Mouse (Mus musculus): Measurements from ENCODE around the gene Btbd11. TPM values are rescaled to one million over a fixed set of nuclear protein-coding genes. Genes with fewer than 3 reads are reported as not detected.

Btbd11 gene
- polyA plus RNA-seq, 1 experiment from 2014 or later: 2.8 TPM

DNA sequence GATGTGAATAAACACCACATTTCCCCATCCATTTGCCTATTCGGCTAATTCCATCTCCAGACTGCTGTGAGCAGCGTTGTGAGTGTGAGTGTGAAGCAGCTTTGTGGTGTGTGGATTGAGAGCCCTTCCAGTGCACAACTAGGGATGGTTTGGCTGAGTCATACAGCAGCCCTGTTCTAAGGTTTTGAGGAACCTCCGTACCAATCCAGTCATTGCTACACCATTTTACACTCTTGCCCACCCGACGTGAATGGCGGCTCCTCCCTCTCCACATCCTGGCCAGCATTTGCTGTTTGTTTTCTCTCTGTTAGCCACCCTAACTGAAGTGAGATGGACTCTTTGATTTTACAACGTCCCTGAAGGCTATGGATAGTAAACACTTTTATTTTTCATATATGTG is 186.0 kb downstream of the Btbd11 start:
- H3K4me2 ChIP-seq (ENCODE audit: low read depth, low read length): no peak overlapping the region
- H3K4me3 ChIP-seq (replicated peaks; ENCODE audit: low read length): no peak overlapping the region
- no peaks in the 10 kb centered on the region for H3K27me3 ChIP-seq (ENCODE audit: control insufficient read depth, insufficient read depth, low read length)
- no peaks in the 10 kb centered on the region for H3K4me1 ChIP-seq (ENCODE audit: control insufficient read depth, insufficient read depth, low read length)
- no peak for ATAC-seq (ENCODE audit: insufficient read depth, low FRiP score)
- 84% methylated on average over 7 of the region's 7 CpGs for WGBS
- H3K9me3 ChIP-seq (replicated peaks; ENCODE audit: control insufficient read depth, low read length): no peaks in the 10 kb centered on the region
- no peak overlapping the region for H3K27ac ChIP-seq (ENCODE audit: low read length)
- no peaks in the 10 kb centered on the region for H3K36me3 ChIP-seq (ENCODE audit: control insufficient read depth, insufficient read depth, low read length)
- H3K9ac ChIP-seq (ENCODE audit: low read length): no peak overlapping the region

DNA sequence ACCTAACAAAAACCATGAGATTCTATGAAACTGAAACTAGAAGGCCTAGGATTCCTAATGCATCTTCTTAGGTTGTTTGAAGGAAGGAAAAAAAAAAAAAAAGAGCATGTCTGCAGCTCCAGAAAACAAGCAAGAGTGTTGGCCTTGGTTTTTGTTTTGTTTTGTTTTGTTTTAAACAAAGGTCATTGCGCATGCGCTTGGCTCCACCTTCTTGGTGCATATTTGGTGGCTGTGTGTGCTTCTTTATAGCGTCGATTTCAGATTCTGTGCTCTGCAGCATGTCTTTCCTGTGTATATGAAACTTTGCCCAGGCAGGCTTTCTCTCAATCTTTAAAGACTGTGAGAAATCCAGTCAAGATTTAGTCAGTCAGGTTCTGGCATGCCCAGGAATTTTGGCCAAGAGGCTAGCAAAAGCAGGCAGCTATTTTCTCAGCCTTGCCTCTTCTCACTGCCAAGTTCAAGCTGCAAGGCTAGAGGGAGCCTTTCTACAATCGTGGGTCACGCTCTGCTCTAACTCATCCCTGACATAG is 191.3 kb downstream of the Btbd11 start:
- Histone ChIP-seq H3K9ac (ENCODE audit: low read length) (no peak overlapping the region), H3K4me2 (ENCODE audit: low read depth, low read length) (no peak overlapping the region), H3K4me1 (ENCODE audit: control insufficient read depth, insufficient read depth, low read length) (no peaks in the 10 kb centered on the region), H3K9me3 (replicated peaks; ENCODE audit: control insufficient read depth, low read length) (no peaks in the 10 kb centered on the region), H3K36me3 (ENCODE audit: control insufficient read depth, insufficient read depth, low read length) (no peaks in the 10 kb centered on the region), H3K27ac (ENCODE audit: low read length) (no peak overlapping the region), H3K4me3 (replicated peaks; ENCODE audit: low read length) (no peak overlapping the region), H3K27me3 (ENCODE audit: control insufficient read depth, insufficient read depth, low read length) (no peaks in the 10 kb centered on the region)
- ATAC-seq (ENCODE audit: insufficient read depth, low FRiP score): no peak
- WGBS: 83% methylated on average over 6 of the region's 6 CpGs

DNA sequence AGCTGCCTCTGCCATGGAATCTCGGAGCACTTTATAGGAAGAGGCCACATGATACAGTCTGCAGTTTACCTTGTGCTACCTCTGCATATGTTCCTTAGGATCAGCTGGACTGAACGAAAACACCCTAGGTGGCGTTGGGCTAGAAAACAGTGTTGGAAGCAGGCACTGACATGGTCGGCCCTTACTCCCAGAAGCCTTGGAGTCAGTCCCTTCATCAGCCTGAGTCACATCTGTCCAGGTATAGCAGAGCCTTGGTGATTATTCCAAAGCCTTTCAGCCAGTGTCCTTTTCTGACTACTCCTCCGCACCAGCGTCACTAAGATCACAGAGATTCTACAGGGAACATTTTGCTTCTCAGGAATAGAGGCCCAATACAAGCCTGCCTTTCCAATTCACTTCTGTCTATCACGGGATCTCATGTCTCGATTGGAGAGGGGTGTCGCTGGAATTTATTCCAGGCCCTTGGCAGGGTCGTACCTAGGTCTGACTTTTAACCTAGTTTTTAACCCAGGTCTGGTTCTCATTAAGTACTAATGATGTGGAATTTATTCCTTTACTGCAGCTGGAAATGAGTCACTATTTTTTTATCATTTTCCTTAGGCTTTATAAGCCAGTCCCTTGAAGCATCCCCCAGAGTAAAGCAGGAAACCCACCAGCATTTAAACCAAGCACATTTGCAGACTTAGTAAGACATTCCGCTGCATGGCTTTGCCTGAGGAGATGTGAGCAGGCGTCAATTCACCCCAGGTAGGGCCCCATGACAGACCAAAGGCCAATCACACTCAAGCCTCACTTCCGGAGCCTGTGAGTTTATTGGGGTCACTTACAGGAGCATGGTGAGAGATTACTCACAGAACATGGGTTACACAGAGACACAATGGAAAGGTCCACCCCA is 192.2 kb downstream of the Btbd11 start:
- ATAC-seq (ENCODE audit: insufficient read depth, low FRiP score): no peak

GRCm38 (mm10) chr10:85587758-85588157 is 201.1 kb downstream of the Btbd11 start:
- Histone ChIP-seq H3K9ac (ENCODE audit: low read length) (no peak overlapping the region), H3K27me3 (ENCODE audit: control insufficient read depth, insufficient read depth, low read length) (no peaks in the 10 kb centered on the region), H3K4me2 (ENCODE audit: low read depth, low read length) (no peak overlapping the region), H3K4me3 (replicated peaks; ENCODE audit: low read length) (no peak overlapping the region), H3K27ac (ENCODE audit: low read length) (no peak overlapping the region), H3K4me1 (ENCODE audit: control insufficient read depth, insufficient read depth, low read length) (no peaks in the 10 kb centered on the region), H3K36me3 (ENCODE audit: control insufficient read depth, insufficient read depth, low read length) (no peaks in the 10 kb centered on the region), H3K9me3 (replicated peaks; ENCODE audit: control insufficient read depth, low read length) (no peaks in the 10 kb centered on the region)
- WGBS: 86% methylated on average over 3 of the region's 3 CpGs
- no peak for ATAC-seq (ENCODE audit: insufficient read depth, low FRiP score)

More for the DNA sequence above, 192.2 kb downstream of the Btbd11 start:
- Histone ChIP-seq H3K4me1 (ENCODE audit: control insufficient read depth, insufficient read depth, low read length) (no peaks in the 10 kb centered on the region), H3K27me3 (ENCODE audit: control insufficient read depth, insufficient read depth, low read length) (no peaks in the 10 kb centered on the region), H3K4me3 (replicated peaks; ENCODE audit: low read length) (no peak overlapping the region), H3K36me3 (ENCODE audit: control insufficient read depth, insufficient read depth, low read length) (no peaks in the 10 kb centered on the region), H3K4me2 (ENCODE audit: low read depth, low read length) (no peak overlapping the region), H3K27ac (ENCODE audit: low read length) (no peak overlapping the region), H3K9ac (ENCODE audit: low read length) (no peak overlapping the region), H3K9me3 (replicated peaks; ENCODE audit: control insufficient read depth, low read length) (no peaks in the 10 kb centered on the region)
- 89% methylated on average over 13 of the region's 13 CpGs for WGBS

- no peak overlapping the region for H3K27ac ChIP-seq (ENCODE audit: low read length)
- H3K9ac ChIP-seq (ENCODE audit: low read length): no peak overlapping the region
- H3K36me3 ChIP-seq (ENCODE audit: control insufficient read depth, insufficient read depth, low read length): no peaks in the 10 kb centered on the region
- no peaks in the 10 kb centered on the region for H3K9me3 ChIP-seq (replicated peaks; ENCODE audit: control insufficient read depth, low read length)
- no peak for ATAC-seq (ENCODE audit: insufficient read depth, low FRiP score)
- no peak overlapping the region for H3K4me2 ChIP-seq (ENCODE audit: low read depth, low read length)
- H3K4me1 ChIP-seq (ENCODE audit: control insufficient read depth, insufficient read depth, low read length): no peaks in the 10 kb centered on the region
- WGBS: 66% methylated on average over 2 of the region's 2 CpGs
- H3K4me3 ChIP-seq (replicated peaks; ENCODE audit: low read length): no peak overlapping the region
- no peaks in the 10 kb centered on the region for H3K27me3 ChIP-seq (ENCODE audit: control insufficient read depth, insufficient read depth, low read length)
Measured at GRCm38 (mm10) chr10:85590043-85590442, 203.4 kb downstream of the Btbd11 start.

DNA sequence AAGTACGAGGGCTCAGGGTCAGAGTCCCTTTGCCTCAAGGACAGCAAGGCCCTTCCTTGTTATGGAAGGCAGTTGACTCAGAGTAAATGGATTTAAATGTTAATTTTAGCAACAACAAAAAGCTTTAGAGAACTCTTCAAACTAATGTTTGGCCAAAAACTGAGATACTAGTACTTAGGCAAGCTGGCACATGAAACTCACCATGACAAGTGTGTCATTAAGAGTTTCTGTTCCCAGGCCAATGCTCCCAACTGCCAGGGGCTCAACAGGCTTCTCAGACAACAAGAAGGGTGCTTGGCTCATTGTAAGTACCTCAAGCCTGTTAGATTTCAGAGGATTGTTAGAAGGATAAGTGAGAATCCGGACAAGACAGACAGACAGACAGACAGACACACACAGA is 204.7 kb downstream of the Btbd11 start:
- H3K4me1 ChIP-seq (ENCODE audit: control insufficient read depth, insufficient read depth, low read length): no peaks in the 10 kb centered on the region
- no peak overlapping the region for H3K9ac ChIP-seq (ENCODE audit: low read length)
- H3K4me3 ChIP-seq (replicated peaks; ENCODE audit: low read length): no peak overlapping the region
- H3K36me3 ChIP-seq (ENCODE audit: control insufficient read depth, insufficient read depth, low read length): no peaks in the 10 kb centered on the region
- 82% methylated on average over 2 of the region's 2 CpGs for WGBS
- no peaks in the 10 kb centered on the region for H3K9me3 ChIP-seq (replicated peaks; ENCODE audit: control insufficient read depth, low read length)
- no peak for ATAC-seq (ENCODE audit: insufficient read depth, low FRiP score)
- no peaks in the 10 kb centered on the region for H3K27me3 ChIP-seq (ENCODE audit: control insufficient read depth, insufficient read depth, low read length)
- H3K4me2 ChIP-seq (ENCODE audit: low read depth, low read length): no peak overlapping the region
- H3K27ac ChIP-seq (ENCODE audit: low read length): no peak overlapping the region

GRCm38 (mm10) chr10:85591986-85592385 is 205.4 kb downstream of the Btbd11 start:
- Histone ChIP-seq H3K27me3 (ENCODE audit: control insufficient read depth, insufficient read depth, low read length) (no peaks in the 10 kb centered on the region), H3K27ac (ENCODE audit: low read length) (no peak overlapping the region), H3K9ac (ENCODE audit: low read length) (no peak overlapping the region), H3K4me1 (ENCODE audit: control insufficient read depth, insufficient read depth, low read length) (no peaks in the 10 kb centered on the region), H3K36me3 (ENCODE audit: control insufficient read depth, insufficient read depth, low read length) (no peaks in the 10 kb centered on the region), H3K4me3 (replicated peaks; ENCODE audit: low read length) (no peak overlapping the region), H3K4me2 (ENCODE audit: low read depth, low read length) (no peak overlapping the region), H3K9me3 (replicated peaks; ENCODE audit: control insufficient read depth, low read length) (no peaks in the 10 kb centered on the region)
- ATAC-seq (ENCODE audit: insufficient read depth, low FRiP score): no peak; the same call in 1 of the 2 replicates
- WGBS: 46% methylated on average over 6 of the region's 6 CpGs

GRCm38 (mm10) chr10:85596301-85596700 is 209.7 kb downstream of the Btbd11 start:
- Histone ChIP-seq H3K4me3 (replicated peaks; ENCODE audit: low read length) (no peak overlapping the region), H3K4me1 (ENCODE audit: control insufficient read depth, insufficient read depth, low read length) (peaks cover 6% of the 10 kb centered on the region; the same call in 1 of the 2 replicates), H3K9ac (ENCODE audit: low read length) (no peak overlapping the region), H3K27ac (ENCODE audit: low read length) (no peak overlapping the region), H3K36me3 (ENCODE audit: control insufficient read depth, insufficient read depth, low read length) (no peaks in the 10 kb centered on the region), H3K27me3 (ENCODE audit: control insufficient read depth, insufficient read depth, low read length) (no peaks in the 10 kb centered on the region), H3K9me3 (replicated peaks; ENCODE audit: control insufficient read depth, low read length) (no peaks in the 10 kb centered on the region), H3K4me2 (ENCODE audit: low read depth, low read length) (no peak overlapping the region)
- 82% methylated on average over 5 of the region's 5 CpGs for WGBS
- no peak for ATAC-seq (ENCODE audit: insufficient read depth, low FRiP score)

GRCm38 (mm10) chr10:85598093-85598599 is 211.5 kb downstream of the Btbd11 start:
- 30% methylated on average over 9 of the region's 9 CpGs for WGBS
- peak; percentile 33; the same call in 1 of the 2 replicates for ATAC-seq (ENCODE audit: insufficient read depth, low FRiP score)
- H3K27ac ChIP-seq (ENCODE audit: low read length): no peak overlapping the region

More at GRCm38 (mm10) chr10:85598093-85598599, 211.5 kb downstream of the Btbd11 start:
- Histone ChIP-seq H3K9me3 (replicated peaks; ENCODE audit: control insufficient read depth, low read length) (no peaks in the 10 kb centered on the region), H3K9ac (ENCODE audit: low read length) (peak overlapping the region; percentile 65), H3K4me3 (replicated peaks; ENCODE audit: low read length) (peak overlapping the region; percentile 49), H3K36me3 (ENCODE audit: control insufficient read depth, insufficient read depth, low read length) (no peaks in the 10 kb centered on the region), H3K4me2 (ENCODE audit: low read depth, low read length) (peak overlapping the region; percentile 77), H3K4me1 (ENCODE audit: control insufficient read depth, insufficient read depth, low read length) (peaks cover 6% of the 10 kb centered on the region; the same call in 1 of the 2 replicates), H3K27me3 (ENCODE audit: control insufficient read depth, insufficient read depth, low read length) (no peaks in the 10 kb centered on the region)

Data from stomach, embryonic 16.5 days (tissue).